Mouse (Mus musculus) right cerebral cortex, adult 18-20 months (tissue): Measurements from ENCODE around the gene Sugct.

Experiments
- DNase-seq: peaks from one replicate; pipeline ENCODE4 v3.0.0; 2022; ENCODE audit warnings: mixed read lengths

Sugct gene

DNA sequence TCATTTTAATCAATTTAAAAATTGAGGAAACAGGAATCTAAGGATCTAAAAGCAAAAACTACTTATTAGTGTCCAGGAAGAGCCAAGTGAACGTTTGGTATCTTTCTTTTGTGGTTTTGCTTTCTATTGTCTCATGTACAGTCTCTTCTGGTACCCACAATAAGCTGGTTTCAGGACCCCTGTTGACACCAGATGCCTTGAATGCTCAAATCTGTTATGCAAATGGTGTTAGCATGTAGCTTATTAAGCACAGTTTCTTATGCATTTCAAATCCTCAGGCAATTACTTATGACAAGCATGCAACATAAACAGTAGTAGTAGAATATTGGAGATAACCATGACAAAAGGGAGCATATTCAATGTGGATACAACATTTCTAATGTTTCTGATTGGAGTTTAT lies 407.0 kb downstream of the Sugct start:
- no peak for DNase-seq

GRCm38 (mm10) chr13:17245936-17246335 lies 449.4 kb downstream of the Sugct start:
- DNase-seq: no peak

DNA sequence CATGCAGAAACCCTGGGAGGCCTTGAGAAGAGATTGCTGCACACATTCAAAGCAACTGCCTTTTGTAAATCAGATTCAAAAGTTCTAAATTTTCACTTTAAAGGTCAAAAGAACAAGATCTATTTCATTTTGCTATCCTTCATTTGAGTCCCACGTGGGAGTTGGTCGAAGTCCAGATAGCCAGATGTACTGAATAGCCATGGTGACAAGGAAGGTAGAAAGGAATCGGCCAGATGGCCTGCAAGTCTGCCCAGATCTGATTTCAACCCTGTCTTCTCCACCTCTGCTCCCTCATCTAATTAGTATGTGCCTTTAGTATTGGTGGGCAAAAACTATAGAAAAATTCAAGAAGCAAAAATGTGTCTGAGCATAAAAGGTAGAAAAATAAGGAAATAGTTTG lies 478.8 kb downstream of the Sugct start:
- no peak for DNase-seq

DNA sequence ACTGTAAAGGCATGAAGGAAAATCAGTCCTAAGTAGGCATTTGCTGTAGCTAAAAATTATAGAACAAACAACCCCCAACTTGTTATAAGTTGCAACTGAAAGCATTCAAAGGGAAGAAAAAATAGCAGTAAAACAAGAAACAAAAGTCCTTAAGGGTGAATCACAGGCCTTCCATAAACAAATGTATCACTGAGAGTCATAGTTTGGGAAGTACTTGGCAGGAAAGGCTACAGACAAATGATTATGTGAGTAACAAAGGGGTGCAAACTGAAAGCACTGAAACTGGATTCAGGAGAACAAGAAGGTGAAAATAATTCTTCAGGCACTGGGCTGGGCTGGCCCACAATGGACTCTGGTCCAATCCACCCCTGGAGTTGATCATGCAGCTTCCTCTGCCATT lies 482.7 kb downstream of the Sugct start:
- DNase-seq: no peak

DNA sequence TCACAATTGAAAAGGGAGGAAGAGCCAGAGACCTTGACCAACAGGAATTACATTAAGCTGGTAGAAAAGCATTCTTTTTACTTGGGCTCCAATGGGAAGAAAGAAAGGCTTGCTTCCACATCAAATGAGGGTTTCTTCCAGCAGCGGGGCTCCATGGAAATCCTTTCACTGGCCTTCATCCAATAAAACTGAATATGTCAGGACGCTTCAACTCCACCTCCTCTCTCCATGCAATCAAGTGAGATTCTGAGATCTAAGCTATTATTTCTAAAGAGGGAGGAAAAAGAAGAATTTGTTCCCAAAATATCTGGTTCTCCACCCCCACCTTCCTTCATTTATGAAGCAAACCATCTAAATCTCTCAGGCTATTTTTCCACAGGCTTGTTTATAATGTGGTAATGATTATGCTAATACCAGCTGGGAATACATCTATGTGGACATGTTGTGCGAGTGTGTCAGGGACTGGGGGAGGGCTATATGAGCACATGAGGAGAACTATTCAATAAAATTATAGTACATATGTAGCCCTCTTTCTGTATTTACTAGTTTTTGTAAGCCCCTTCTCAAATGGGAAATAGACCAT lies 505.1 kb downstream of the Sugct start:
- peak; percentile 1 for DNase-seq

- DNase-seq: no peak
Observed at GRCm38 (mm10) chr13:17185253-17185652, 510.1 kb downstream of the Sugct start.

DNA sequence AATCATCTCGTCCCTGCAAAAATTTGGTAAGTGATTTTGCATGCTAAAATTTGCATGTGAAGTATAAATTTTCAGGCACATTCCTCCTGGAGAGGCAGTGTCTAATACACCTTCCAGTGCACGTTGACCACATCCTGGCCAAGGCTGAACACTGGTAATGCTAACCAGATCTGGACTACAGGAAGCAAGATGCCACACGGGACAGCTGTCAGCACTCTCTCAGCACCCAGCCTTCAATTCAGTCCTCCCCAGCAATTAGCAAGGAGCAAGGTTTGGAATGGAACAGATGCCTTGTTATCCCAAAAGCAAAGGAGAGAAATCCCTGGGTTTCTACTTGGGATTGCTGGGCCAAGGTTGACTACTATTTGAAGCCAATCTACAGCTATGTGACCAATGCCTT lies 529.4 kb downstream of the Sugct start:
- no peak for DNase-seq

GRCm38 (mm10) chr13:17164721-17165120 lies 530.6 kb downstream of the Sugct start:
- DNase-seq: no peak

- DNase-seq: no peak
Observed at GRCm38 (mm10) chr13:17146441-17146992, 548.8 kb downstream of the Sugct start.

DNA sequence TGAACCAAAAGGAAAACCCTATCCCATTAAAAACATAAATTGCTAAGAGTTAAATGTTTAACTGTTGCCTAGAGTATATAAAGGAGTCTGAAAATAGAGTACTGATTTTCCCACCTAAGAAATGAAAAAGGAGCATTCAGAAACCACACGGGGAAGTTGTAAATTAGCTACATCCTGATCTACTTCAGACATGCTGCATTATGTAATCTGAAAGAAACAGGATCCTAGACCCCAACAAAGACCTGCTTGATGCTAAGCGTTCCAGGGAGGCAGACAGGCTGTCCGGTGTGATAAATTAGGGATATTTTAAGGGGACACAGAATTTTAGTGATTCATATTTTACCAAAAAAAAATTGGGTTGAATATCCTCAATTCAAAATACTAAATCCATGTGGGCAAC lies 579.3 kb downstream of the Sugct start:
- no peak for DNase-seq

DNA sequence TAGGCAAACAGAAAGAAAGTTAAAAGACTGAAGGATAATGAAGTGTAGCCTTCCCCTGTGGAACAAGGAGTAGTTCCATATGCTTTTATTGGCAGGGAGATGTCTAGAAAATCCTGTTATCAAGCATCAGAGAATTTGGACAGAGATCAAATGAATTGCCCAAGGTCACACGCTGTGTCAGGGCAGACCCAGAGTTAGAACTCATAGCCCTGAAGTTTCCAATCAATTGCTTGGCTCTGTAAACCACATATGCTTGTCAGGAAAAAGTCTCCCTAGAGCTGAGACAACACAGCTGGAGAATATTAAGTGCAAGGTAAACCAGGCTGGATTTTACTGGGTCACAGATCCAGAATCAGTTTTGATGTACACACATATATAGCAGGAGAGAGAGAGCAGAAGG lies 593.0 kb downstream of the Sugct start:
- no peak for DNase-seq

GRCm38 (mm10) chr13:17086547-17086946 lies 608.8 kb downstream of the Sugct start:
- no peak for DNase-seq

GRCm38 (mm10) chr13:17086146-17086545 lies 609.2 kb downstream of the Sugct start:
- DNase-seq: no peak

GRCm38 (mm10) chr13:17084946-17085852 lies 610.2 kb downstream of the Sugct start:
- DNase-seq: no peak

DNA sequence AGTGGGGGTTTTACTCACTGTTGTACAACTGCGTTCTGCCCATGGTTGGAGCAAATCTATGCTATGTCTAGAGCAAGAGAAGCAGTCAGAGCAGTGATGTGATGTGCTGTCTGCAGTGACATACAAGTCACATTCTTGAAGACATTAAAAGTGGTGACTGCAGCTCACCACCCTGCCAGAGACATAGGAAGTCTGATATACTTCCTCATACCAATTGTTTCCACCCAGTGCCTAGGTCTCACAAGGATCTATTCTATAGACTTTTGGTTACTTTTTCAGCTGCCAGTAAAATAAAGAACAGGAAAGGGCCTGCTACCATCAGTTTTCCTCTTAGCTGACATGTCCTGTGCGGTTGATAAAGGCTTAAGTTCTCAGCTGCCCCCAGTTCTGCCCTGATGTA lies 613.7 kb downstream of the Sugct start:
- no peak for DNase-seq

- no peak for DNase-seq
Observed at GRCm38 (mm10) chr13:17065552-17065951, 629.8 kb downstream of the Sugct start.

GRCm38 (mm10) chr13:17056650-17057049 lies 638.7 kb downstream of the Sugct start:
- no peak for DNase-seq

DNA sequence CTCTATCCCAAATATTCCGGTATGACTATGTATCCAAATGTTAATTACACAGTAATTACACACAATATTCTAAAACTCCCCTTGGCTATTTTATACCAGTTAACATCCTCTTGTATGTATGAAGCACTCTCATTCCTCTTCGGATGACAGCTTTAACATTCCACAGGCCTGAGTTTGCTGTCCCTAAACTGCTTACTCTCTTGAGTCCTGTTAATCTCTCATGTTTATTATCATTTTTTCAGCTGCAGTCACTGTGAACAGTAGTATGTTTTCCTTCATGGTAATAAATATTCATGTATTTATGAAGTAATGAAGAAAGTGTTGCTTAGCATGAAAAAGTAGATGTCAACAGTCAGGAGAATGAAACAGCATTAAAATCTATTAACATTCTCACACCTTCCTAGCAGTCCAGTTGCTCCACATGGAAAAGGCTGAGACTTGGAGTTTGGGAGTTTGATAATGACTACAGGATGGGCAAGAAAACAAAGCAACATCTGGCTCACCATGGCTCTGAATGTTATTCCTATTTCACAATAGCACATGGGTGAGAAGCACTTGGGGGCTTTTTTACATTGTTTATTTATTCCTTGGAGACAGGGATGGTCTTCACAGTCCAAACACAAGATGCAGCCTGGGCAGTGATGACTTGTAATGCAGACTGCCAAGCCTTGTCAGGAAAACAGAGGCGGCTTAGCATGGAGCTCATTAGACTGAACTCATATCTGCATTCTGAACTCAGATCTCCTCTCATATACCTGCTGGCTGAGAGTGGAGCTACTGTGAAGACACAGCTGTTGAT lies 651.7 kb downstream of the Sugct start:
- no peak for DNase-seq

DNA sequence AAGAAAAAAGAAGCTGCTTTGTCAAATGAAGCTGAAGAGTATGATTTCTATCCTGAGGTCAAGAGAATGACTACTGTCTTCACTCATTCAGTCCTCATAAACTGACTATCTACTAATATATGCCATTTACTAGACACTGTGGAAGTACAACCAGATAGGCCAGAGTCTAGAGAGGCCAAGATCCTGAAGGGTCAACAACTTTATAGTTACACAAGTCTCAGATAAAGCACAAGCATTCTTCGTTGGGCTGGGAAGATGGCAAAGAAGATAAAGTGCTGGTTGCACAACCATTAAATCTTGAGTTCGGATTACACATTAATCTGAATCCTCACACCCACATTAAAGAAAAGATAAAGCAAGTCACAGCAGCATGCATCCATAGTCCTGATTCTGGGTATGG lies 653.0 kb downstream of the Sugct start:
- DNase-seq: no peak

DNA sequence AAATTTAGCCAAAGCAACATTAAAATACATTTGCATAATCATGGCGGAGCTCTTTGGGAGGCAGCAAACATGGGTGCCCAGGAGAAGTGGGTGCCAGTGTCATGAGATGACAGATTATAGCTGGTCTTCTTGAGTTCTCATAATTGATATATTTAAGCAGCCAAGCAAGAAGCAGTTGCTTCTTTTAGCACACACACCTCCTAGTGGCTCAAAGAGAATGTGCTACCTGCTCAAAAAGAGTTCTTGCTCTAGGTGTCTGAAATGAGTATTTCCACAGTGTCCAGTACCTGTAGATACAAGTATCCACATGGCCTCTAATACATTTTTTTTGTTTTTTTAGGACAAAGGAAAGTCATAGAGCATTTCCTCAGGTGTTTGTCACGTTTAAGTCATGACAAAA lies 655.6 kb downstream of the Sugct start:
- no peak for DNase-seq

GRCm38 (mm10) chr13:17038341-17038740 lies 657.0 kb downstream of the Sugct start:
- DNase-seq: no peak

- no peak for DNase-seq
Observed at GRCm38 (mm10) chr13:17037899-17038298, 657.5 kb downstream of the Sugct start.

GRCm38 (mm10) chr13:17030761-17031160 lies 664.6 kb downstream of the Sugct start:
- no peak for DNase-seq
